Mouse (Mus musculus): ENCODE data around the gene Klk5.

The Klk5 gene

GRCm38 (mm10) chr7:43878281-43878680 is 36.5 kb downstream of the Klk5 start:
- DNase-seq, result no peak

GRCm38 (mm10) chr7:43880912-43881311 is 39.1 kb downstream of the Klk5 start, which contains the start of gene Klk4:
TSS of gene Klk4 (plus strand) at chr7:43881160.
- DNase-seq, result no peak

- no peak for DNase-seq
These were observed 40.6 kb downstream of the Klk5 start for GRCm38 (mm10) chr7:43882346-43882745.

- no peak for DNase-seq
These were observed 41.0 kb downstream of the Klk5 start for GRCm38 (mm10) chr7:43882811-43883210.

GRCm38 (mm10) chr7:43883547-43883946 is 41.8 kb downstream of the Klk5 start:
- peak; percentile 29 for DNase-seq

GRCm38 (mm10) chr7:43891365-43891764 is 49.6 kb downstream of the Klk5 start:
- no peak for DNase-seq

- no peak for DNase-seq
These were observed 50.0 kb downstream of the Klk5 start for GRCm38 (mm10) chr7:43891788-43892187.

- DNase-seq, result peak; percentile 91
These were observed 53.1 kb downstream of the Klk5 start for GRCm38 (mm10) chr7:43894836-43895235.

All from lung, postnatal 36 days (tissue).